Mouse (Mus musculus) adrenal gland (tissue): ENCODE measurements around the gene Crhbp.

Source experiments
- intact Hi-C: fragments of 180-260 bp; cut with DNase I; formaldehyde crosslinking; loops from one replicate; pipeline ENCODE4 v1.15.1; 2025
- long read RNA-seq, 2 experiments: library from polyadenylated mRNA; unstranded; transcript quantifications; one replicate each; pipeline ENCODE4 v2.0.0; 2020; ENCODE audit warnings: borderline replicate concordance in 1 of 2; ENCODE audit not compliant: insufficient replicate concordance in 1 of 2

Gene Crhbp
- long read RNA-seq, experiment 1: 0 reads
- long read RNA-seq, experiment 2: 0 reads

- intact Hi-C loops: no loop called here
These were observed at the start of gene Crhbp for GRCm38 (mm10) chr13:95444824-95445223. Crhbp (minus strand) TSS chr13:95444924.

DNA sequence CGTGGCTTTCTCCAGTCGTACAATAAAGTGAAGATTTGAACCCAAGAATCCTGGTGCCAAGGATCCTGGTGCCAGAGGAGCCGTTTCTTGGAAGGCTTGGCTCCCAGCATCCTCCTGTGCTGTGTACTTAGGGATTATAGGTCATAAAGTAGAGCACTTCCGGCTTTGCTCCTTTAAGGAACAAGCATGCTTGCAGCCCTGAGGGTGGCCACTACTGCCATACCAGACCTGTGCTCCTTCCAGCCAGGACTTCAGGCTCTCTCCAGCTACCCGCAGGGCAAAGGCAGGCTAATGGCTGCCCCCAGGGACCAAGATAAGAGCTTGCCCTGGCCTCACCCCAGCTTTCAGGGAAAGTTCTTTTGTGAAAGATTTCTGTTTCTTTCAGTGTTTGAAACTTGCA lies 48.6 kb upstream of the Crhbp start:
- intact Hi-C loops: no loop called here

- intact Hi-C loops: no loop called here
These were observed 46.6 kb upstream of the Crhbp start for GRCm38 (mm10) chr13:95491327-95491726.

- intact Hi-C loops: no loop called here
These were observed 39.9 kb upstream of the Crhbp start for GRCm38 (mm10) chr13:95484664-95485063.

DNA sequence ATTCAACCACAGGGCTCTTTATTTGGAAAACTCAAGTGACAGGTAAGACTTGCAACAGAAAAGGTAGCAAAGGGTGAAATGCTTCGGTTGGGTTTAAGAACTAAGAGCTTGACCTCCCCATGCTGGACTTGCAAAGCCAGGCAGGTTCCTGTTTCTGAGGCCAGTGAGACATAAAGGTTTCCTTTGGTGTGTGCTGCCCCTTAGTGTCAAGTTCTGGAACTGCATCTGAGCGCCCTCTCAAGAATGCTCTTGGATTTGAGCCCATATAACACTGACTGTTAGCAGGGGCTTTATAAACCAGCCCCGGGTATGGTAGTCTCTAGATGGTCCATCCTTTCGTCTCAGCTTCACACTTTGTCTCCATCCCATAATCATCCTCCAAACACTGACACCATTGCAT lies 36.7 kb upstream of the Crhbp start:
- intact Hi-C loops: loop anchor here (1.0 kb wide), 1 partner anchor 91 kb away; no protein-coding TSS in a partner anchor

DNA sequence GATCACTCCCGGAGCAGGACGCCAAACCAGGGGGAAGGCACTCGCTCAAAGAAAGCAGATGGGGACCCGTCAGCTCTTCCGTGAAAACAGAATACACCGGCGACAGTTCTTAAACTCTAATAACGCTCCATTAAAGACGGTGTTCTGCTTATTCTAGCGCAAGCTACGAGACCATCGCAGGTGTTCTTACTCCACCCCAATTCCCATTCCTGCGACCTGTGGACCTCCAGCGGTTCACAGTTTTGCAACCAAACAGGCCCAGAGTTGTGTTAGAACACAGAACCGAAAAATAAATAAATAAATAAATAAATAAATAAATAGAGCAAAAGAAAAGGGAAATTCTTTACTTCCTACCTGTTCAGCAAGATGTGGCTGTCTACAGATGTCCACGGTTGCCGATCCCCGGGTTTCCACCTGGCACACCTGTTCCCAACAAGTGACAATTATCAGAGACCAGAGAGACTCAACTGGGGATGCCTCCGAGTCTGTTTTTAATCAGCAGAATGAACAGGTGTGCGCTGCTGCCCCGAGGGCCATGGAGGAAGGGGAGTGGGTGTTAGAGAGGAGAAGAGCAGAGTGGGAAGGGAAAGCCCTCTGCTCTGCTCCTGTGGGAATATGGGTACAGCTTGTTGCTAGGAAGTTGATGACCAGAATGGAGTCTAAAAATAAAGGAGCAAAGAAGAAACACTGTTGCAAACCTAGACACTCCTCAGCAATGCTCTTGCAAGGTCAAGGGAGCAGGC lies 34.1 kb upstream of the Crhbp start, which contains the start of gene S100z:
TSS of gene S100z (minus strand) at position 51 of the 743 bp plus-strand sequence.
- intact Hi-C loops: no loop called here

GRCm38 (mm10) chr13:95477173-95477572 lies 32.4 kb upstream of the Crhbp start:
- intact Hi-C loops: no loop called here

DNA sequence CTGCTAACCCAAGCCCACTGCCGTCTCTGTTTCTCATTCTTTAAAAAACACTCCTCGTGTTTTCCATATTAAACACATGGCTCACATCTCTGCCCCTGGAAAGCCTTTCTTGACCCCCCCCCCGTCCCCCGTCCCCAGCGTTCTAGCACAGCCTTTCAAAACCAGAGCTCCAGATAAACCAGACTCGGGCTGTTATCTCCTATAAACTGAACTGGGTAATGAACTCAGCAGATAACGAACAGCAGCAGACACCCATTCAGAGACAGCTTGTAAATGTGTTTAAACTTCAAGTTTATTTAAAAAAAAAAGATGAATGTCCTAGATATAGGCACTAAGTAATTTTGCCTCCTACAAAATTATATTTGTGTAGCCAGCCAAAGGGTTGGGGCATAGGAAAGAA lies 30.4 kb upstream of the Crhbp start:
- intact Hi-C loops: no loop called here

DNA sequence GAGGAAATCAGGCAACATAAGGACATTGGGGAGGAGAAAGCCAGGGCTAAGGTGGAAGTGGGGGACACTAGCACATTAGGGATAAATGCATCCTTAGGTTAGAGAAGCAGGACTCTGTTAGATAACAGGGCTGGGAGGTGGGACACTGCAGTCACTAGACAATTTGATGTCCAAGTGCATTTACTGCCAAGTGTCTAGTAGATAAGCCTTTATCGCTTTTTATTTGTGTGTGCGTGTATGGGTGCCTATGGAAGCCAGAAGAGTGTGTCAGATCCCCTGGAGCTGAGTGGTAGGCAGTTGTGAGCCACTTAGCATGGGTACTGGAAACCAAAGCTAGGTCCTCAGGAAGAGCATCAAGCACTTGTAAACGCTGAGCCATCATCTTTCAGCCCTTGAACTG lies 29.6 kb upstream of the Crhbp start:
- intact Hi-C loops: no loop called here

DNA sequence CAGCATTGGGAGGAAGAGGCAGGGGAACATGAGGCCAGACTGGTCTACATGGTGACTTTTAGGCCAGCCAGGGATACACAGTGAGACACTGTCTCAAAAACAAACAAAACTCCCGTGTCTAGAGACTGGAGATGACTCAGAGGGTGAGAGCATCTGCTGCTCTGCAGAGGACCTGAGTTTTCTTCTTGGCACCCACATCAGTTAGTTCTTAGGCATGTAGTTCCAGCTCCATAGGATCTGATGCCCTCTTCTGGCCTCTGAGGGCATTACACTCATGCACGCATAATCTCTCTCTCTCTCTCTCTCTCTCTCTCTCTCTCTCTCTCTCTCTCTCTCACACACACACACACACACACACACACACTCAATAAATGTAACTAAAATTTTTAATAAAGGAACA lies 26.2 kb upstream of the Crhbp start:
- intact Hi-C loops: no loop called here

GRCm38 (mm10) chr13:95451529-95451928 lies 6.8 kb upstream of the Crhbp start:
- intact Hi-C loops: no loop called here

GRCm38 (mm10) chr13:95450636-95451210 lies 6.0 kb upstream of the Crhbp start:
- intact Hi-C loops: no loop called here

DNA sequence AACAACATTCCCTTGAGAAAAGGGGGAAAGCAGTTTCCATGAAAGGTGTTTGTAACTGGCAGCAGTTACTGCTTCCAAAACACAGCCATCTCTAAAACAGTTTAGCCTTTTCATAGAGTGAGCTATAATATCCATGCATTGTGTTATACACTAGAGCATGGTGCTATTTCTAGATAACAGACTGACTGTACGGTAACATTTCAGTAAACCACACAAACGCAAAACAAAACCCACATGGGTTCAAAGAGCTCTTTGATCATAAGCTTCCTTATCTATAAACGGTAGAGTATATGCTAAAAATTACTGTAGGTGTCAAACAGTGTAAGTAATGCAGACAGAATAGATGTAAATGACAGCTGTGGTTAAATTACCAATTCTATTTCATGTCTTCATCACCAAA lies 5.0 kb upstream of the Crhbp start:
- intact Hi-C loops: no loop called here

- intact Hi-C loops: no loop called here
These were observed 433 bp downstream of the Crhbp start for GRCm38 (mm10) chr13:95444291-95444690.

- intact Hi-C loops: no loop called here
These were observed 1.1 kb downstream of the Crhbp start for GRCm38 (mm10) chr13:95443376-95444233.

- intact Hi-C loops: no loop called here
These were observed 1.8 kb downstream of the Crhbp start for GRCm38 (mm10) chr13:95442901-95443300.

GRCm38 (mm10) chr13:95439569-95439968 lies 5.2 kb downstream of the Crhbp start:
- intact Hi-C loops: no loop called here

DNA sequence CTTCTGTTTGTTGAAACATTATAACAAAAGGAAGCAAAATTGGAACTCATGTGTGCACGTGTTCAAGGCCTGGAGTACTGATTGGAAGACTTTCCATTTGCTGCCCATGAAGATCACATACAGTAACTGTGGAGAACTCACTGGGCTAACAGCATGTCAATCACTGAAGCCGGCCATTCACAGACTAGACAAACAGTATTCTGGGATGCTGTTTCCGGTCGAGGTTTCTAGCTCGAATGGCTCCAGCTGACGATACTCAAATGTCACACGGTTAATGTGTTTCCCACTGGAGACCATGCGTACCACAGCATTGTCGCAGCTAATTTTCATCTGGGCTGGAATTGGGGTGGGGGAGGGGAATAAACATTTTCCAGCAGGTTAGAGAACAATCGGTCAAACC lies 13.0 kb downstream of the Crhbp start:
- intact Hi-C loops: no loop called here

DNA sequence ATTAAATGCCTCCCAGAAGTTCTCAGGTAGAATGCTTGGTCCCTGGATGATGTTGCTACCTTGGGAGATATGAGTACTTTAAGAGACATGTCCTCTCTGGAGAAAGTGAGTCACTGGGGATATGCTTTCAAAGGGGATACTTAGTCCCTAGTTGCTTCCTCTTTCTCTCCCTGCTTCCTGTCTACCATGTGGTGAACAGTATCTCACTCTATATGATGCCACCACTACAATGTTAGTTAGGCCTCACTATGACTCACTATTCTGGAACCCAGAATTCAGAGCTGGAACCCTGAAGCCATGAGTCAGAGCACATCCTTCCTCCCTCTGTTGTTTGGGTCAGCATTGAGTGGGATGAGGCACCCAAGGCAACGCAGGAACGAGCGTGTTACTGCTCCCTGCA lies 17.2 kb downstream of the Crhbp start:
- intact Hi-C loops: no loop called here

GRCm38 (mm10) chr13:95426421-95426820 lies 18.3 kb downstream of the Crhbp start:
- intact Hi-C loops: no loop called here

GRCm38 (mm10) chr13:95425484-95425883 lies 19.2 kb downstream of the Crhbp start:
- intact Hi-C loops: no loop called here

- intact Hi-C loops: no loop called here
These were observed 19.8 kb downstream of the Crhbp start for GRCm38 (mm10) chr13:95424932-95425331.
